Mouse (Mus musculus): Measurements from ENCODE around the gene Jtb. TPM values are rescaled to one million over a fixed set of nuclear protein-coding genes. Genes with fewer than 3 reads are reported as not detected.

Gene Jtb
- polyA plus RNA-seq, 1 experiment from 2014 or later: 89.6 TPM

- ATAC-seq (replicated peaks; ENCODE audit: extremely low read depth, insufficient read depth, low FRiP score): peak; percentile 86
- Histone ChIP-seq H3K4me1 (ENCODE audit: control insufficient read depth, insufficient read depth, low read length) (peaks cover 5% of the 10 kb centered on the region; the same call in 1 of the 2 replicates), H3K27ac (ENCODE audit: low read length) (peak overlapping the region; percentile 85), H3K27me3 (ENCODE audit: control insufficient read depth, insufficient read depth, low read length) (no peaks in the 10 kb centered on the region), H3K4me2 (ENCODE audit: low read depth, low read length) (peak overlapping the region; percentile 78), H3K9ac (ENCODE audit: low read length) (peak overlapping the region; percentile 80), H3K36me3 (ENCODE audit: control insufficient read depth, insufficient read depth) (peaks cover 10% of the 10 kb centered on the region), H3K9me3 (replicated peaks; ENCODE audit: control insufficient read depth, low read length) (no peaks in the 10 kb centered on the region), H3K4me3 (ENCODE audit: low read length) (peak overlapping the region; percentile 64)
- WGBS: 0% methylated on average over 15 of the region's 20 CpGs
Observed at GRCm38 (mm10) chr3:90220531-90220951, 10.9 kb upstream of the Jtb start.

GRCm38 (mm10) chr3:90221123-90221522 is 10.3 kb upstream of the Jtb start:
- Histone ChIP-seq H3K9me3 (replicated peaks; ENCODE audit: control insufficient read depth, low read length) (no peaks in the 10 kb centered on the region), H3K9ac (ENCODE audit: low read length) (peak overlapping the region; percentile 80), H3K36me3 (ENCODE audit: control insufficient read depth, insufficient read depth) (peaks cover 14% of the 10 kb centered on the region), H3K4me1 (ENCODE audit: control insufficient read depth, insufficient read depth, low read length) (peaks cover 5% of the 10 kb centered on the region; the same call in 1 of the 2 replicates), H3K27me3 (ENCODE audit: control insufficient read depth, insufficient read depth, low read length) (no peaks in the 10 kb centered on the region), H3K4me2 (ENCODE audit: low read depth, low read length) (peak overlapping the region; percentile 78), H3K27ac (ENCODE audit: low read length) (no peak overlapping the region; the same call in 1 of the 2 replicates), H3K4me3 (ENCODE audit: low read length) (peak overlapping the region; percentile 64)
- 15% methylated on average over 5 of the region's 5 CpGs for WGBS
- ATAC-seq (replicated peaks; ENCODE audit: extremely low read depth, insufficient read depth, low FRiP score): no peak

- Histone ChIP-seq H3K36me3 (ENCODE audit: control insufficient read depth, insufficient read depth) (peaks cover 14% of the 10 kb centered on the region), H3K9ac (ENCODE audit: low read length) (no peak overlapping the region), H3K4me3 (ENCODE audit: low read length) (no peak overlapping the region), H3K4me1 (ENCODE audit: control insufficient read depth, insufficient read depth, low read length) (peaks cover 5% of the 10 kb centered on the region; the same call in 1 of the 2 replicates), H3K27me3 (ENCODE audit: control insufficient read depth, insufficient read depth, low read length) (no peaks in the 10 kb centered on the region), H3K27ac (ENCODE audit: low read length) (no peak overlapping the region), H3K9me3 (replicated peaks; ENCODE audit: control insufficient read depth, low read length) (no peaks in the 10 kb centered on the region), H3K4me2 (ENCODE audit: low read depth, low read length) (no peak overlapping the region)
- WGBS: 84% methylated on average over 4 of the region's 4 CpGs
- ATAC-seq (replicated peaks; ENCODE audit: extremely low read depth, insufficient read depth, low FRiP score): no peak
Observed at GRCm38 (mm10) chr3:90222455-90222854, 8.9 kb upstream of the Jtb start.

- no peak for ATAC-seq (replicated peaks; ENCODE audit: extremely low read depth, insufficient read depth, low FRiP score)
- Histone ChIP-seq H3K4me2 (ENCODE audit: low read depth, low read length) (no peak overlapping the region), H3K4me1 (ENCODE audit: control insufficient read depth, insufficient read depth, low read length) (peaks cover 5% of the 10 kb centered on the region; the same call in 1 of the 2 replicates)
Observed at GRCm38 (mm10) chr3:90222941-90223340, 8.5 kb upstream of the Jtb start.

GRCm38 (mm10) chr3:90224331-90224730 is 7.1 kb upstream of the Jtb start:
- ATAC-seq (replicated peaks; ENCODE audit: extremely low read depth, insufficient read depth, low FRiP score): no peak
- Histone ChIP-seq H3K9ac (ENCODE audit: low read length) (no peak overlapping the region), H3K27me3 (ENCODE audit: control insufficient read depth, insufficient read depth, low read length) (no peaks in the 10 kb centered on the region), H3K4me2 (ENCODE audit: low read depth, low read length) (no peak overlapping the region), H3K36me3 (ENCODE audit: control insufficient read depth, insufficient read depth) (peaks cover 14% of the 10 kb centered on the region), H3K4me1 (ENCODE audit: control insufficient read depth, insufficient read depth, low read length) (peaks cover 5% of the 10 kb centered on the region; the same call in 1 of the 2 replicates), H3K27ac (ENCODE audit: low read length) (no peak overlapping the region), H3K9me3 (replicated peaks; ENCODE audit: control insufficient read depth, low read length) (no peaks in the 10 kb centered on the region), H3K4me3 (ENCODE audit: low read length) (no peak overlapping the region)
- WGBS: 82% methylated on average over 10 of the region's 10 CpGs

More at GRCm38 (mm10) chr3:90222941-90223340, 8.5 kb upstream of the Jtb start:
- Histone ChIP-seq H3K36me3 (ENCODE audit: control insufficient read depth, insufficient read depth) (peaks cover 14% of the 10 kb centered on the region), H3K9me3 (replicated peaks; ENCODE audit: control insufficient read depth, low read length) (no peaks in the 10 kb centered on the region), H3K27ac (ENCODE audit: low read length) (no peak overlapping the region), H3K9ac (ENCODE audit: low read length) (no peak overlapping the region), H3K27me3 (ENCODE audit: control insufficient read depth, insufficient read depth, low read length) (no peaks in the 10 kb centered on the region), H3K4me3 (ENCODE audit: low read length) (no peak overlapping the region)
- WGBS: 51% methylated on average over 3 of the region's 3 CpGs

- H3K9ac ChIP-seq (ENCODE audit: low read length): peak overlapping the region; percentile 85
- H3K4me3 ChIP-seq (ENCODE audit: low read length): peak overlapping the region; percentile 70
- peaks cover 4% of the 10 kb centered on the region; the same call in 1 of the 2 replicates for H3K4me1 ChIP-seq (ENCODE audit: control insufficient read depth, insufficient read depth, low read length)
- H3K27me3 ChIP-seq (ENCODE audit: control insufficient read depth, insufficient read depth, low read length): no peaks in the 10 kb centered on the region
- H3K4me2 ChIP-seq (ENCODE audit: low read depth, low read length): peak overlapping the region; percentile 81
- ATAC-seq (replicated peaks; ENCODE audit: extremely low read depth, insufficient read depth, low FRiP score): no peak
- 9% methylated on average over 8 of the region's 8 CpGs for WGBS
- H3K36me3 ChIP-seq (ENCODE audit: control insufficient read depth, insufficient read depth): peaks cover 19% of the 10 kb centered on the region
- no peaks in the 10 kb centered on the region for H3K9me3 ChIP-seq (replicated peaks; ENCODE audit: control insufficient read depth, low read length)
- H3K27ac ChIP-seq (ENCODE audit: low read length): peak overlapping the region; percentile 89
Observed at GRCm38 (mm10) chr3:90231075-90231474, 322 bp upstream of the Jtb start.

- no peak overlapping the region for H3K4me3 ChIP-seq (ENCODE audit: low read length)
- no peaks in the 10 kb centered on the region for H3K9me3 ChIP-seq (replicated peaks; ENCODE audit: control insufficient read depth, low read length)
- 81% methylated on average over 2 of the region's 2 CpGs for WGBS
- ATAC-seq (replicated peaks; ENCODE audit: extremely low read depth, insufficient read depth, low FRiP score): no peak
- H3K27me3 ChIP-seq (ENCODE audit: control insufficient read depth, insufficient read depth, low read length): no peaks in the 10 kb centered on the region
- H3K27ac ChIP-seq (ENCODE audit: low read length): no peak overlapping the region
- no peak overlapping the region for H3K4me2 ChIP-seq (ENCODE audit: low read depth, low read length)
- no peak overlapping the region for H3K9ac ChIP-seq (ENCODE audit: low read length)
- peaks cover 5% of the 10 kb centered on the region; the same call in 1 of the 2 replicates for H3K36me3 ChIP-seq (ENCODE audit: control insufficient read depth, insufficient read depth)
- H3K4me1 ChIP-seq (ENCODE audit: control insufficient read depth, insufficient read depth, low read length): peaks cover 10% of the 10 kb centered on the region
Observed at GRCm38 (mm10) chr3:90241251-90241650, 9.9 kb downstream of the Jtb start.

GRCm38 (mm10) chr3:90241669-90242358 is 10.4 kb downstream of the Jtb start:
- peaks cover 10% of the 10 kb centered on the region for H3K4me1 ChIP-seq (ENCODE audit: control insufficient read depth, insufficient read depth, low read length)
- no peak for ATAC-seq (replicated peaks; ENCODE audit: extremely low read depth, insufficient read depth, low FRiP score)
- H3K4me2 ChIP-seq (ENCODE audit: low read depth, low read length): no peak overlapping the region
- peaks cover 2% of the 10 kb centered on the region; the same call in 1 of the 2 replicates for H3K36me3 ChIP-seq (ENCODE audit: control insufficient read depth, insufficient read depth)
- no peak overlapping the region for H3K9ac ChIP-seq (ENCODE audit: low read length)
- 87% methylated on average over 10 of the region's 10 CpGs for WGBS
- H3K4me3 ChIP-seq (ENCODE audit: low read length): no peak overlapping the region
- H3K27me3 ChIP-seq (ENCODE audit: control insufficient read depth, insufficient read depth, low read length): no peaks in the 10 kb centered on the region
- no peaks in the 10 kb centered on the region for H3K9me3 ChIP-seq (replicated peaks; ENCODE audit: control insufficient read depth, low read length)
- no peak overlapping the region for H3K27ac ChIP-seq (ENCODE audit: low read length)

GRCm38 (mm10) chr3:90242984-90243775 is 11.8 kb downstream of the Jtb start, which contains the start of gene Creb3l4:
TSS of gene Creb3l4 (minus strand) at chr3:90243512.
- H3K4me3 ChIP-seq (ENCODE audit: low read length): peak within 1 kb of the TSS; percentile 54
- peaks cover 13% of the 10 kb centered on the region for H3K4me1 ChIP-seq (ENCODE audit: control insufficient read depth, insufficient read depth, low read length)
- no peaks in the 10 kb centered on the region for H3K36me3 ChIP-seq (ENCODE audit: control insufficient read depth, insufficient read depth)
- peak; percentile 42 for ATAC-seq (replicated peaks; ENCODE audit: extremely low read depth, insufficient read depth, low FRiP score)
- H3K4me2 ChIP-seq (ENCODE audit: low read depth, low read length): peak within 1 kb of the TSS; percentile 78
- H3K9me3 ChIP-seq (replicated peaks; ENCODE audit: control insufficient read depth, low read length): no peaks in the 10 kb centered on the region
- H3K27me3 ChIP-seq (ENCODE audit: control insufficient read depth, insufficient read depth, low read length): no peaks in the 10 kb centered on the region
- H3K27ac ChIP-seq (ENCODE audit: low read length): peak within 1 kb of the TSS; percentile 56
- peak within 1 kb of the TSS; percentile 56 for H3K9ac ChIP-seq (ENCODE audit: low read length)
- WGBS: 9% methylated on average over 19 of the region's 19 CpGs
